Mouse (Mus musculus) stomach, adult 2 months (tissue): ENCODE results near the gene Plekha3. TPM values are rescaled to one million over a fixed set of nuclear protein-coding genes. Genes with fewer than 3 reads are reported as not detected.

Source experiments
- polyA plus RNA-seq: library from polyadenylated mRNA; depleted of rRNA; stranded (reverse); fragments of >200 nt; gene quantifications from 2 replicates; pipeline ENCODE4 v1.2.3, GENCODE M21; 2012; rRNA removed

The Plekha3 gene
- polyA plus RNA-seq, result 2.9 and 3.1 TPM in 2 replicates

DNA sequence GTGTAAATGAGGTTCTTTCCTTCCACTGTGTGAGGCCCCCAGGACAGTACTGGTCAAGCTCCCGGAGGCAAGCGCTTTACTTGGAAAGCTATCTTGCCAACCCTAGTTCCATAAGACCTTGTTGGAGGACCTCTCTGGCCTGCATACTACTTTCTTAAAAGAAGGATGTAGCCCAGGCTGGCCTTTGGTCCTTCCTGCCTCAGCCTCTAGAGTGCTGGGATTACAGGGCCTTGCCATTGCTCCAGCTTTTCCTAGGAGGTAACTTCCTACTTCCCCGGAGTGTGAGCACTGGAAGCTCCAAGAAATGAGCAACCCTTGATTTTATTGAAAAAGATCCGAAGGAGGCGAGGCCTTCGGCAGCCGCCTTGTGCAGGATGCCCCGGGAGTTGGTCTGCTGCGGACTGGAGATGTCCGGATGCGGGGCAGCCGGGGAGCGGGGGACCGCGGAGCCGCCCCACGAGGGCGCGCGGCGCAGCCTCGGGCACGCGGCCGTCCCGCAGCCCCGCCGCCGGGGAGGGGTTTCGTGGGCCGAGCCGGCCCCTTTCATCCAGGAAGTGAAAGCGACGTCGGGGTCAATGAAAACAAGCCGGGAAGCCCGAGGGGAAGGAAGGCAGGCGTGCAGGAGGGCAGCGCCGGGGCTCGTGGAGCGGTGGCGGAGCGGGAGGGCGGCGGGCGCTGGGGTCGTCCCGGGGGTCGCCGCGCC, at the start of gene Plekha3:
Gene Plekha3 (plus strand): TSS at position 557 of the 703 bp plus-strand sequence.

DNA sequence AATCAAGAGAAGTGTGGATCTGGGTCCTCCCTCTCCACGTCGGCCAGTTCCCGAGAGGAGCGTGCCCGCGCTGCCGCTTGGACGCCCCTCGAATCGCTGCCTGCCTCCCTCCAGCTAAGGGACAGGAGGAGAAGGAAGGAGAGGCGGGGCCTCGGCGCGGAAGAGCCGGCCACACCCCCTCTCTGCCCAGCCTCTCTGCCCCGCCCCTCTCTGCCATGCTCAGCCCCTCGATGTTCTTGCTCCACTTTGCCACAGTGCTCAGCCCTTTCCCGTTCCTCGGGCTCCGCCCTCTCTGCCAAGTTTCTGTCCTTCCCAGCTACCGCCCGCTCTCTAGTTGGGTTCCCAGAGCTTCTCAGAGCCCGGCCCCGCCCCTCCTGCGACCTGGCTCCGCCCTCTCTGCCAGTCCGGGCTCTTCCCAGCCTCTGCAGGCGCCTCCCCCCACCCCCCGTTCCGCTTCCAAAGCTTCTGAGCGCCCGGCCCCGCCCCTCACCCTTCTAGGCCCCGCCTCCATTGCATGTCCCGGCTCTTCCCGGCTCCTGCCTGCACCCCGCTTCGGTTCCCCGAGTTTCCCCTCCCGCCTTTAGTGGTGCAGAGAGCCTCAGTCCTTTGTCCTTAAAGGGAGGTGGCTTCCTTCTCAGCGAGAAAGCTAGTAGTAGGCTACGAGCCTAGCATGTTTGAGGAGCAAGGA, 27.1 kb upstream of the Plekha3 start, which contains the start of the genes Prkra and Pjvk:
Gene Prkra (minus strand): TSS at position 133 of the 688 bp plus-strand sequence.
Gene Pjvk (plus strand): TSS at position 594 of the 688 bp plus-strand sequence.

DNA sequence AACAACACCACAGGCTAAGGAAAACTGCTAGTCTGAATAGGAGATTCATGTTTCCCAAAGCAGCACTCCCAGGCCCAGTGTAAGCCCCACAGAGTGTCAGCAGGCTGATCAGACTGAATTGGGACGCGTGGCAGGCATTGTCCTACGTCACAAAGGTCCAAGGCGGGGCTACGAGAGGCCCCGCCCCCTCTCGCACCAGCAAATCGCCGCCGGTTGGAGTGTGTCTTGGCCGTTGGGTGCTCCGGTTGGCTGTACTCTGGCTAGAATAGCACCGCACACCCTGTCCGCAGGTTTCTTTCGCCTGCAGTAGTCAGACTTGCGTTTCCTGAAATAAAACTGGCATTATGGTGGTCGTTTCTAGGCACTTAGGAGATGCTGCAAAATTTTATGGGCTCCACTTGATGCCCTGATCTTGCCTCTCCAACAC, 2.1 kb upstream of the Plekha3 start, which contains the start of gene Fkbp7:
Gene Fkbp7 (minus strand): TSS at position 151 of the 427 bp plus-strand sequence.

Other genes starting within 250 kb of the Plekha3 start
- 5.6 and 5.8 TPM in 2 replicates for gene Prkra, start 27.3 kb upstream of the Plekha3 start, polyA plus RNA-seq
- gene Pjvk, start 26.8 kb upstream of the Plekha3 start, polyA plus RNA-seq, result not detected in 2 replicates
- 0.08 and 0.11 TPM in 2 replicates for gene Fkbp7, start 2.2 kb upstream of the Plekha3 start, polyA plus RNA-seq